Mouse (Mus musculus): ENCODE measurements around the gene Dnah6. TPM values are rescaled to one million over a fixed set of nuclear protein-coding genes. Genes with fewer than 3 reads are reported as not detected.
A peak's percentile ranks its signal among the peaks of the same experiment; 100 is the strongest.

Dnah6 gene
- polyA plus RNA-seq, 1 experiment from 2014 or later, result 0.95 TPM

- H3K36me3 ChIP-seq (ENCODE audit: insufficient read depth, low read length), result no peaks in the 10 kb centered on the region
- H3K4me2 ChIP-seq (replicated peaks; ENCODE audit: low read depth, low read length), result no peak overlapping the region
- H3K27me3 ChIP-seq (replicated peaks; ENCODE audit: insufficient read depth, low read length), result no peaks in the 10 kb centered on the region
- H3K4me1 ChIP-seq (ENCODE audit: insufficient read depth, low read depth, low read length), result no peaks in the 10 kb centered on the region
- no peaks in the 10 kb centered on the region for H3K9me3 ChIP-seq (ENCODE audit: low read length)
- TF ChIP-seq EP300 (IDR thresholded peaks at IDR 0.05) (no peak), CTCF (IDR thresholded peaks at IDR 0.05) (no peak)
- no peak overlapping the region for H3K4me3 ChIP-seq (ENCODE audit: low read depth, low read length)
- H3K9ac ChIP-seq (replicated peaks; ENCODE audit: low read depth), result no peak overlapping the region
- WGBS, result 53% methylated on average over 3 of the region's 3 CpGs
- no peak overlapping the region for H3K27ac ChIP-seq (ENCODE audit: low read length)
- ATAC-seq (no peak), DNase-seq (ENCODE audit: low spot score) (no peak)
These were observed 46.3 kb downstream of the Dnah6 start for GRCm38 (mm10) chr6:73175156-73175555.

DNA sequence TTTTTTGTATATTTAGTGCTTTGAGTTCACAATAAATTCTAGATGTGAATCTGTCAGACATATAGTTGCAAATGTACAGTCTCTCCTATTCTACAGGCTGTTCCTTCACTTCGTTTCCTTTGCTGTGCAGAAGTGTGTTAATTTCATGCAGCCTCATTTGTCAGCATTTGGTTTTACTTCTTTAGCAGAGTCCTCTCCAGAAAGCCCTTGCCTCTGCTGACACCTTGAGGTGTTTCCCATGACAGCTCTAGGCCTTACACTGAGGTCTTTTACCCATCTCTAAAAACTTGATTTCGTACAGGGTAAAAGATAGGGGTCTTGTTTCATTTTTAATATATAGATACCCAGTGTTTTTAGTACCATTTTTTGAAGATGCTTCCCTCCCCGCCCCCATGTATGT, 54.2 kb downstream of the Dnah6 start:
- ATAC-seq, result no peak
- no peak overlapping the region for H3K9ac ChIP-seq (replicated peaks; ENCODE audit: low read depth)
- TF ChIP-seq EP300 (IDR thresholded peaks at IDR 0.05) (no peak), CTCF (IDR thresholded peaks at IDR 0.05) (no peak)

DNA sequence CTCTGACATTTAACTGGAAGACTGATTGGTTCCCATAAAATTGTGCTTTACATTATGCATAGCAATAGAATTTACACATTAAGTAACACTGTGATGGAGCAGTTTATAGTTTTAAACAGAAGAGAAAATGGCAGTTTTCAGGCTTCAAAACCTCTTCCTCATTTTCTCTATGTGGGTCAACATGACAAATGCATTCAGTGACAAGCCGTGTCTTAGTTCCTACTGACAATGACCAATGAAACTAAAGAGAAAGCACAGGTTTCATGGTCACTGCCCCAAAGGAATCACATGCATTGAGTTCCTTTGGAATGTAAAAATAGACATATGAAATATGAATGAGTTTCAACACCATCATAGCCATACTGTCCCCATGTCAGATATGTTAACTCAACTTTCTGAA, 58.5 kb downstream of the Dnah6 start:
- no peak overlapping the region for H3K9ac ChIP-seq (replicated peaks; ENCODE audit: low read depth)
- 81% methylated on average over 1 of the region's 1 CpGs for WGBS

More for the DNA sequence above, 54.2 kb downstream of the Dnah6 start:
- Histone ChIP-seq H3K36me3 (ENCODE audit: insufficient read depth, low read length) (no peaks in the 10 kb centered on the region), H3K4me3 (ENCODE audit: low read depth, low read length) (no peak overlapping the region), H3K4me2 (replicated peaks; ENCODE audit: low read depth, low read length) (no peak overlapping the region), H3K27ac (ENCODE audit: low read length) (no peak overlapping the region), H3K9me3 (ENCODE audit: low read length) (no peaks in the 10 kb centered on the region), H3K27me3 (replicated peaks; ENCODE audit: insufficient read depth, low read length) (no peaks in the 10 kb centered on the region), H3K4me1 (ENCODE audit: insufficient read depth, low read depth, low read length) (no peaks in the 10 kb centered on the region)
- 79% methylated on average over 3 of the region's 3 CpGs for WGBS
- DNase-seq (ENCODE audit: low spot score), result no peak

GRCm38 (mm10) chr6:73161338-73161737, 60.1 kb downstream of the Dnah6 start:
- no peaks in the 10 kb centered on the region for H3K27me3 ChIP-seq (replicated peaks; ENCODE audit: insufficient read depth, low read length)
- no peak overlapping the region for H3K4me3 ChIP-seq (ENCODE audit: low read depth, low read length)
- H3K27ac ChIP-seq (ENCODE audit: low read length), result no peak overlapping the region
- ATAC-seq, result no peak
- no peak overlapping the region for H3K4me2 ChIP-seq (replicated peaks; ENCODE audit: low read depth, low read length)
- H3K9me3 ChIP-seq (ENCODE audit: low read length), result no peaks in the 10 kb centered on the region
- TF ChIP-seq CTCF (IDR thresholded peaks at IDR 0.05), result no peak
- no peak for TF ChIP-seq EP300 (IDR thresholded peaks at IDR 0.05)
- no peaks in the 10 kb centered on the region for H3K4me1 ChIP-seq (ENCODE audit: insufficient read depth, low read depth, low read length)
- DNase-seq (ENCODE audit: low spot score), result no peak
- 77% methylated on average over 4 of the region's 4 CpGs for WGBS
- H3K9ac ChIP-seq (replicated peaks; ENCODE audit: low read depth), result no peak overlapping the region
- H3K36me3 ChIP-seq (ENCODE audit: insufficient read depth, low read length), result no peaks in the 10 kb centered on the region

More for the DNA sequence above, 58.5 kb downstream of the Dnah6 start:
- Histone ChIP-seq H3K27ac (ENCODE audit: low read length) (no peak overlapping the region), H3K4me2 (replicated peaks; ENCODE audit: low read depth, low read length) (no peak overlapping the region), H3K27me3 (replicated peaks; ENCODE audit: insufficient read depth, low read length) (no peaks in the 10 kb centered on the region), H3K4me3 (ENCODE audit: low read depth, low read length) (no peak overlapping the region), H3K4me1 (ENCODE audit: insufficient read depth, low read depth, low read length) (no peaks in the 10 kb centered on the region), H3K9me3 (ENCODE audit: low read length) (no peaks in the 10 kb centered on the region), H3K36me3 (ENCODE audit: insufficient read depth, low read length) (no peaks in the 10 kb centered on the region)
- ATAC-seq (no peak), DNase-seq (ENCODE audit: low spot score) (no peak)
- TF ChIP-seq EP300 (IDR thresholded peaks at IDR 0.05) (no peak), CTCF (IDR thresholded peaks at IDR 0.05) (no peak)

GRCm38 (mm10) chr6:73155455-73155854, 66.0 kb downstream of the Dnah6 start:
- H3K4me1 ChIP-seq (ENCODE audit: insufficient read depth, low read depth, low read length), result no peaks in the 10 kb centered on the region
- H3K9ac ChIP-seq (replicated peaks; ENCODE audit: low read depth), result no peak overlapping the region
- H3K9me3 ChIP-seq (ENCODE audit: low read length), result no peaks in the 10 kb centered on the region
- H3K4me3 ChIP-seq (ENCODE audit: low read depth, low read length), result no peak overlapping the region
- TF ChIP-seq EP300 (IDR thresholded peaks at IDR 0.05) (no peak), CTCF (IDR thresholded peaks at IDR 0.05) (no peak)
- no peak overlapping the region for H3K4me2 ChIP-seq (replicated peaks; ENCODE audit: low read depth, low read length)
- no peaks in the 10 kb centered on the region for H3K27me3 ChIP-seq (replicated peaks; ENCODE audit: insufficient read depth, low read length)
- 71% methylated on average over 2 of the region's 2 CpGs for whole genome bisulfite sequencing
- ATAC-seq (no peak), DNase-seq (ENCODE audit: low spot score) (no peak)
- no peaks in the 10 kb centered on the region for H3K36me3 ChIP-seq (ENCODE audit: insufficient read depth, low read length)
- no peak overlapping the region for H3K27ac ChIP-seq (ENCODE audit: low read length)

- H3K27ac ChIP-seq (ENCODE audit: low read length), result no peak overlapping the region
- ATAC-seq, result peak; percentile 77
These were observed 67.8 kb downstream of the Dnah6 start for GRCm38 (mm10) chr6:73153675-73154074.

DNA sequence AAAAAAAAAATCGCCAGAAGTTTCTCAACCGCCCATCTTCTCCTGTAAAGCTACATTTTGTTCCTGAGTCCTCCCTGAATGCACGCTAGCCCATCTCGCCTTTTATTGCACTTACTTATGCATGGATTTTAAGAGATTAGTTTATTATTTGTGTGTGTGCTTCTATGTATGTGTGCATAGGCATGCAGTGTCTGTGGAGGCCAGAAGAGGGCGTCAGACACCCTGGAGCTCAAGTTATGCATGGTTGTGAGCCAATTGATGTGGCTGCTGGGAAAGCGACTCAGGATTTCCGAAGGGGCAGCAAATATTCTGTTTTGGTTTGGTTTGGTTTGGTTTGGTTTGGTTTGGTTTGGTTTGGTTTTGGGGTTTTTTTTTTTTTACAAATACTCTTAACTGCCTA, 78.0 kb downstream of the Dnah6 start:
- Histone ChIP-seq H3K4me2 (replicated peaks; ENCODE audit: low read depth, low read length) (no peak overlapping the region), H3K27me3 (replicated peaks; ENCODE audit: insufficient read depth, low read length) (no peaks in the 10 kb centered on the region), H3K4me1 (ENCODE audit: insufficient read depth, low read depth, low read length) (no peaks in the 10 kb centered on the region), H3K4me3 (ENCODE audit: low read depth, low read length) (no peak overlapping the region), H3K9me3 (ENCODE audit: low read length) (no peaks in the 10 kb centered on the region), H3K9ac (replicated peaks; ENCODE audit: low read depth) (no peak overlapping the region), H3K27ac (ENCODE audit: low read length) (no peak overlapping the region), H3K36me3 (ENCODE audit: insufficient read depth, low read length) (no peaks in the 10 kb centered on the region)
- no peak for TF ChIP-seq CTCF (IDR thresholded peaks at IDR 0.05)
- no peak for TF ChIP-seq EP300 (IDR thresholded peaks at IDR 0.05)
- ATAC-seq (no peak), DNase-seq (ENCODE audit: low spot score) (no peak)
- 89% methylated on average over 7 of the region's 7 CpGs for WGBS

More at GRCm38 (mm10) chr6:73153675-73154074, 67.8 kb downstream of the Dnah6 start:
- TF ChIP-seq CTCF (IDR thresholded peaks at IDR 0.05), result peak; percentile 97
- TF ChIP-seq EP300 (IDR thresholded peaks at IDR 0.05), result no peak
- H3K36me3 ChIP-seq (ENCODE audit: insufficient read depth, low read length), result no peaks in the 10 kb centered on the region
- no peak overlapping the region for H3K4me2 ChIP-seq (replicated peaks; ENCODE audit: low read depth, low read length)
- no peak overlapping the region for H3K4me3 ChIP-seq (ENCODE audit: low read depth, low read length)
- H3K27me3 ChIP-seq (replicated peaks; ENCODE audit: insufficient read depth, low read length), result no peaks in the 10 kb centered on the region
- H3K9me3 ChIP-seq (ENCODE audit: low read length), result no peaks in the 10 kb centered on the region
- no peak overlapping the region for H3K9ac ChIP-seq (replicated peaks; ENCODE audit: low read depth)
- H3K4me1 ChIP-seq (ENCODE audit: insufficient read depth, low read depth, low read length), result no peaks in the 10 kb centered on the region
- DNase-seq (ENCODE audit: low spot score), result peak; percentile 83
- WGBS, result 0% methylated on average over 1 of the region's 1 CpGs

All from lung, postnatal 0 days (tissue).